Mouse (Mus musculus) spleen, adult 2 months (tissue): Measurements from ENCODE around the gene Clcn1.

Experiments
- CTCF ChIP-seq: fragments of 200-500 bp; IDR thresholded peaks from 2 replicates; pipeline ENCODE4 v1.5.1; 2011; ENCODE audit warnings: mild to moderate bottlenecking, inconsistent platforms; ENCODE audit not compliant: insufficient read depth, insufficient read length, insufficient replicate concordance; ENCODE audit errors: extremely low read depth
- POLR2A ChIP-seq: fragments of 200-500 bp; IDR thresholded peaks from 2 replicates; pipeline ENCODE4 v1.6.1; 2011; ENCODE audit warnings: low read depth, low read length, inconsistent platforms

DNA sequence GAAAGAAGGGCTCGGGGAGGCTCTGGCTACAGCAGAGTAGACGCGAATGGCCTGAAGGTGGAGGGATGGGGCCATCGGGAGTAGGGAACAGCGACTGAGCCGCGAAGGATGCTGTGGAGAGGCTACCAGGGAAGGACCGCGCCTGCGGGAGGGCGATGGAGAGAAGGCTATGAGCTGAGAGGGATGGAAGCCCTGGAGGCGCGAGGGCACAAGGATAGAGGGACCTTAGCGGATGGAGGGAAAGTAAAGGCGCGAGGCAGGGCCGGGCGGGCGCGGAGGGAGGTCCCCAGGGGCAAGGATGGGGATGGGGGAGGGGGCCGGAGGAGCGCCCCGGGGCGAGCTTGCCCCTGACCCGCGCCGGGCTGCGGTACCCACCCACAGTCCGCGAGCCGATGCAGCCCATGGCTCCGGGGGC is 37.6 kb downstream of the Clcn1 start:
- TF ChIP-seq CTCF (no peak), POLR2A (no peak)
